Mouse (Mus musculus) urinary bladder, postnatal 14 days (tissue): ENCODE measurements around the gene Rdh11.
"Not testable (repeated sequence)": the region's sequence is repeated elsewhere in the genome, so short reads cannot be mapped to it uniquely, and the experiment has no call there.

Source experiments
- DNase-seq: peaks from one replicate; pipeline ENCODE4 v3.0.0; 2021; ENCODE audit warnings: low spot score

Rdh11 gene

GRCm38 (mm10) chr12:79192193-79192592 is at the start of gene Rdh11:
Gene Rdh11 (minus strand): TSS chr12:79192293.
- DNase-seq = no peak

- DNase-seq = no peak
Observed at GRCm38 (mm10) chr12:79235485-79236080, 43.5 kb upstream of the Rdh11 start.

- DNase-seq = no peak
Observed at GRCm38 (mm10) chr12:79217511-79217910, 25.4 kb upstream of the Rdh11 start.

- DNase-seq = peak; percentile 46
Observed at GRCm38 (mm10) chr12:79211447-79211846, 19.4 kb upstream of the Rdh11 start.

GRCm38 (mm10) chr12:79208703-79209464 is 16.8 kb upstream of the Rdh11 start, which contains the start of gene Rdh12:
Gene Rdh12 (plus strand): TSS chr12:79208914.
- peak; percentile 18 for DNase-seq

- DNase-seq = no peak
Observed at GRCm38 (mm10) chr12:79201882-79202281, 9.8 kb upstream of the Rdh11 start.

- DNase-seq = no peak
Observed at GRCm38 (mm10) chr12:79197105-79197504, 5.0 kb upstream of the Rdh11 start.

GRCm38 (mm10) chr12:79193441-79193840 is 1.3 kb upstream of the Rdh11 start:
- peak; percentile 72 for DNase-seq

- DNase-seq = peak; percentile 81
Observed at GRCm38 (mm10) chr12:79191701-79192100, 392 bp downstream of the Rdh11 start.

- DNase-seq = peak; percentile 62
Observed at GRCm38 (mm10) chr12:79190931-79191673, 991 bp downstream of the Rdh11 start.

GRCm38 (mm10) chr12:79185160-79185559 is 6.9 kb downstream of the Rdh11 start:
- DNase-seq = not testable (repeated sequence)

GRCm38 (mm10) chr12:79175998-79176397 is 16.1 kb downstream of the Rdh11 start:
- no peak for DNase-seq

GRCm38 (mm10) chr12:79173721-79174120 is 18.4 kb downstream of the Rdh11 start:
- no peak for DNase-seq

GRCm38 (mm10) chr12:79172019-79172941 is 19.8 kb downstream of the Rdh11 start, which contains the start of gene Vti1b:
Gene Vti1b (minus strand): TSS chr12:79172667.
- DNase-seq = peak; percentile 90

GRCm38 (mm10) chr12:79171269-79171995 is 20.7 kb downstream of the Rdh11 start:
- DNase-seq = no peak

- no peak for DNase-seq
Observed at GRCm38 (mm10) chr12:79170421-79170820, 21.7 kb downstream of the Rdh11 start.

GRCm38 (mm10) chr12:79169173-79169572 is 22.9 kb downstream of the Rdh11 start:
- no peak for DNase-seq

GRCm38 (mm10) chr12:79162876-79163275 is 29.2 kb downstream of the Rdh11 start:
- no peak for DNase-seq

- DNase-seq = no peak
Observed at GRCm38 (mm10) chr12:79149653-79150052, 42.4 kb downstream of the Rdh11 start.

- DNase-seq = no peak
Observed at GRCm38 (mm10) chr12:79141384-79141783, 50.7 kb downstream of the Rdh11 start.

- DNase-seq = no peak
Observed at GRCm38 (mm10) chr12:79140811-79141210, 51.3 kb downstream of the Rdh11 start.
